Mouse (Mus musculus): Measurements from ENCODE around the gene Tspan5. TPM values are rescaled to one million over a fixed set of nuclear protein-coding genes. Genes with fewer than 3 reads are reported as not detected.

Tspan5 gene
- polyA plus RNA-seq, 1 experiment from 2014 or later = 15.0 TPM

DNA sequence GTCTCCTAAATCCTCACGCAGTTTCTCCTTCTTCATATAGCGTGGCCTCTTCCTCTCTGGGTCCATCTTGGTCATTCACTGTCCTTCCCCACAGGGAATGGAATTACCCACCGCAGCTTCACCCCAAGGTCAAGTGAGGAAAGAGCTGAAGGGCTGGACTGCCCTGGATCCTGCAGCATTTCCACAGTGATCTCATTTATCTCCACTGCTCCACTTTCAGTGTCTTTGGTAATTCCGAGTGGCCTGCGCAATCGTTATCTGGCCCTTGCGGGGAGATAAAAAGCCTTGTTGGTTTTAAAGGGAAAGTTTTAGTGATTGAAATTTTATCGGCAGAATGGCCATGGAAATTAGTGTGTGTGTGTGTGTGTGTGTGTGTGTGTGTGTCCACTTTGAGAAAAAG is 14.4 kb upstream of the Tspan5 start:
- H3K27ac ChIP-seq = no peak overlapping the region
- DNase-seq (ENCODE audit: low spot score) = no peak
- no peaks in the 10 kb centered on the region for H3K36me3 ChIP-seq
- WGBS = 44% methylated on average over 8 of the region's 8 CpGs
- no peaks in the 10 kb centered on the region for H3K9me3 ChIP-seq
- H3K4me1 ChIP-seq = peaks cover 13% of the 10 kb centered on the region
- H3K4me3 ChIP-seq = no peak overlapping the region
- no peaks in the 10 kb centered on the region for H3K27me3 ChIP-seq (ENCODE audit: insufficient read depth, poor library complexity, severe bottlenecking)

DNA sequence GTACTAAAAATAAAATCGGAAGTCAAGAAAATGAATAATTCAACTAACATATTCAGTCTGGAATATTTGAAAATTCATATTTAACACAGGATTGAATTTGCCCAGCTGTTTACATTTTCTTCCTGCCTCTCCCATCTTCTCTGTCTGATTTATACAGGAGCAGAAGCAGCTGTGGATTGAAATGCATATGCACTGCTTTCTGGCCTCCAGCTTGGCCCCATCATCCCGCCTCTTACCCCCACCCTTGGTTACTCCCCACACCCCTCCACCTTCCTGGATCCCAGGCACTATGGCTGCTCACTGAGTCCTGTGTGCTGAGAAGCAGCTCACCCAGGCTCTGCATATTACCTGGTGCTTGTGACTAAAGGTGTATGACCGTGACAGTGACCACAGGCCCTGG is 13.2 kb upstream of the Tspan5 start:
- WGBS = 84% methylated on average over 3 of the region's 3 CpGs
- Histone ChIP-seq H3K27me3 (ENCODE audit: insufficient read depth, poor library complexity, severe bottlenecking) (no peaks in the 10 kb centered on the region), H3K9me3 (no peaks in the 10 kb centered on the region), H3K4me3 (no peak overlapping the region), H3K27ac (no peak overlapping the region), H3K36me3 (no peaks in the 10 kb centered on the region), H3K4me1 (peaks cover 13% of the 10 kb centered on the region)
- no peak for DNase-seq (ENCODE audit: low spot score)

DNA sequence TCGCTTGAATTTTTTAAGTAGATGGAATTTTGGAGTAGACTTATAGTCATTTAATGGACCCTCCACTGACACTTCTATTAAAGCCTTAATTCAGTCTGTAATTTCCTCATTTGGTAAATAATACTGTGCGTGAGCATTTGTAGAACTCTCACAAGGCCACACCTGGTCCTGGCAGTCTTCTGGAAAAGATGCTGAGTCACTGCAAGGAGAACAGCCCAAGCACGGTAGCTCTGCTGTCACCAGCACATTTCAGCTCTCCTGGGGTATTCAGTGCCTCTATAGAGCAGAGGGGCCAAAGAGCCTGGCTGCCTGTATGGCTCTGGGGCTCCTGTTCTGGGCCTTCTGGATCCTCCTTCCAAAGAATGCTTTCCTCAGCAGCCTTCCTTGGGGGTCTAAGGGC is 11.2 kb upstream of the Tspan5 start:
- WGBS = 70% methylated on average over 3 of the region's 3 CpGs
- peaks cover 13% of the 10 kb centered on the region for H3K4me1 ChIP-seq
- H3K4me3 ChIP-seq = no peak overlapping the region
- no peaks in the 10 kb centered on the region for H3K9me3 ChIP-seq
- H3K27me3 ChIP-seq (ENCODE audit: insufficient read depth, poor library complexity, severe bottlenecking) = peaks cover 3% of the 10 kb centered on the region; the same call in 1 of the 2 replicates
- no peak overlapping the region for H3K27ac ChIP-seq
- H3K36me3 ChIP-seq = no peaks in the 10 kb centered on the region
- DNase-seq (ENCODE audit: low spot score) = no peak

DNA sequence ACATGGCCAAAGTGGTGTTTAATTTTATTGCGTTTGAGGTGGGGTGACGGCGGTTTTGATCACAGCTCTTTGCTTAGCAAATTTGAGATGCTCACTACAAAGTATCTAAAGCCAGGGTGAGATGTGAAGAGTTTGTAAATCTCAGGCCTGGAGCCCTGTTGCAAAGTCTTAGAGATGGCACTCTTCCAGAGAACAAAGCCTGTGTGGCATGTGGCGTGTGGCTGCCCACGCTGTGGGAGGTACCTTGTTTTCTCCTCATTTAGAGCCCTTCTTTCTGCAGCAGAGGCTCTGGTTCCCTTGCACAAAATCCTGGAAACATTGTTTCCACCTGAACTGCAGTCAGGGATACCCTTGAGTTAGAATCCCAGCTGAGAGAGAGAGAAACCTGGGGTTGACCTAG is 6.2 kb upstream of the Tspan5 start:
- Histone ChIP-seq H3K9me3 (no peaks in the 10 kb centered on the region), H3K4me3 (no peak overlapping the region), H3K4me1 (no peaks in the 10 kb centered on the region), H3K27ac (no peak overlapping the region), H3K27me3 (ENCODE audit: insufficient read depth, poor library complexity, severe bottlenecking) (peaks cover 13% of the 10 kb centered on the region), H3K36me3 (no peaks in the 10 kb centered on the region)
- no peak for DNase-seq (ENCODE audit: low spot score)
- WGBS = 90% methylated on average over 5 of the region's 5 CpGs

DNA sequence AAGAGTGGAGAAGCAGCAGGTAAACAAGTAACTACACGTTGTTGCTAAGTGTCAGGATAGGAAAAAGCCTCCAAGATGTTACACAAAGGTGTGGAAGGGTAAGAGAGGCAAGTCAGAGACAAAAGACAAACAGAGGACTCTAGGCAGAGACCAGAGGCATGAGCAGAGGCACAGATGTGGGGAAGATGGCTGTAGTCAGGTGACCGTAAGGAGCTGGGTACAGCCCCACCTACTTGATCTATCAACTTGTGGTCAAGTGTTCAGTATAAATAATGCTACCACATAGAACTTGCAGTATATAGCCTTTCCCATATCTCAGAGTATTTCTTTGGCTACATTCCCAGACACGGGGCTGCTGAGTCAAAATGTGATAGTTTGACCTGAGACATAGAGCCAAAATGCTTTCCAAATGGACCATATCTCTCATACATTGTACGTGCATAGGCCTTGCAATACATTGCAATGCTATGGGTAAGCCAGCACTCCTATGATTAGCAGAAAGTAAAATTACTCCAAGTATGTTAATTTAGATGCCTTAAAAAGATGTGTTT is 2.8 kb upstream of the Tspan5 start:
- Histone ChIP-seq H3K9me3 (no peaks in the 10 kb centered on the region), H3K4me1 (peaks cover 13% of the 10 kb centered on the region), H3K27ac (no peak overlapping the region), H3K4me3 (no peak overlapping the region), H3K27me3 (ENCODE audit: insufficient read depth, poor library complexity, severe bottlenecking) (peaks cover 19% of the 10 kb centered on the region), H3K36me3 (no peaks in the 10 kb centered on the region)
- DNase-seq (ENCODE audit: low spot score) = no peak
- WGBS = 78% methylated on average over 4 of the region's 4 CpGs

DNA sequence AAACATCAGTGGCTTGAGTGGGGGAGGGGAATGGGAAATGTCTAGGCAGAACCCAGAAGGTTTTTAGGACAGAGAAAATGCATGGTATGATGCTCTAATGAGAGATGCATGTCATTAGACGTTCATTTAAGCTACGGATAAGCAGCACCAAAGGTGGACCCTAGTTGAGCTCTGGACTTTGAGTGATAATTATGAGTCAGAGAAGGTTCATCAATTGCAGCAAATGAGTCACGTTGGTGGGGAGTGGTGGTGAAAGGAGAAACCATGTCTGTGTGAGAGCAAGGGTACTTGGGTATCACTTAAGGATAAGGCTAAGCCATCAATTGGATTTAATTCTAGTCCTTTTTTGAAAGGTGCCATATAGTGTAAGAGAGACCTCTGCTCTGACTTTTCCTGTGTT is 1.7 kb upstream of the Tspan5 start:
- Histone ChIP-seq H3K9me3 (no peaks in the 10 kb centered on the region), H3K27ac (no peak overlapping the region), H3K27me3 (ENCODE audit: insufficient read depth, poor library complexity, severe bottlenecking) (peaks cover 16% of the 10 kb centered on the region), H3K4me3 (no peak overlapping the region), H3K36me3 (no peaks in the 10 kb centered on the region), H3K4me1 (peaks cover 24% of the 10 kb centered on the region)
- no peak for DNase-seq (ENCODE audit: low spot score)
- WGBS = 81% methylated on average over 3 of the region's 3 CpGs

DNA sequence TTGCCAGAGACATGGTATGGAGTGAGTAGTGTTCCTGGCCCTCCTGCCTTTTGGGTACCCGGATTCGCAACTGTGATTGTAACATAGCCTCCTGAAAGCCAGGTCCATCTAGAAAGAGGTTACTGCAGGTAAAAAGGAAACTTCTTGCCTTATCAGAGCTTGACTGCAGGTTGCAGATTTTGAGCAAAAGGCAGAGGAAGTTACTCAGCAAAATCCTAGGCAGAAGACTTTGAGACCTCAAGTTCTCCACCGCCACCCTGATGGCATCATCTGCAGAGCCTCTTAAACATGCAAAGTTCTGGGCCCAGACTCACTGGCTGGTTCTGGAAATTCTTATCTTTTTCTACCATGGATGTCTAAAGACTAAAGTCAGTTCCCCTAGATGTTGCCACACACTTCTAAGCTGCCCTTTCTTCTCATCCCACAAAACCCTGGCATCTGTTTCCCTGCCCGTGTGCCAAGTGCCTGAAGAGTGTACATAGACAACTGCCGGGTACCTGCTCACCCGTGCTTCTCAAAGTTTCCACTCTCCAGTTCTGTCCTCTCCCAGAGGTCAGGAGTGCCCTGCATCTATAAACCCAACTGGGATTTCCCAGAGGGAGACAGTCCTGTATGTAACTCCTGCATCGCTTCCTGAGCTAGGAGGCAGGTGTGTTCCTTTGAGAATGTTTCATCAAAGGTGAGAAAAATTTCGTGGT is 1.0 kb upstream of the Tspan5 start:
- Histone ChIP-seq H3K36me3 (no peaks in the 10 kb centered on the region), H3K27ac (no peak overlapping the region), H3K9me3 (no peaks in the 10 kb centered on the region), H3K27me3 (ENCODE audit: insufficient read depth, poor library complexity, severe bottlenecking) (peaks cover 16% of the 10 kb centered on the region), H3K4me3 (peak overlapping the region; percentile 79), H3K4me1 (peaks cover 24% of the 10 kb centered on the region)
- WGBS = 67% methylated on average over 8 of the region's 8 CpGs
- no peak for DNase-seq (ENCODE audit: low spot score)

DNA sequence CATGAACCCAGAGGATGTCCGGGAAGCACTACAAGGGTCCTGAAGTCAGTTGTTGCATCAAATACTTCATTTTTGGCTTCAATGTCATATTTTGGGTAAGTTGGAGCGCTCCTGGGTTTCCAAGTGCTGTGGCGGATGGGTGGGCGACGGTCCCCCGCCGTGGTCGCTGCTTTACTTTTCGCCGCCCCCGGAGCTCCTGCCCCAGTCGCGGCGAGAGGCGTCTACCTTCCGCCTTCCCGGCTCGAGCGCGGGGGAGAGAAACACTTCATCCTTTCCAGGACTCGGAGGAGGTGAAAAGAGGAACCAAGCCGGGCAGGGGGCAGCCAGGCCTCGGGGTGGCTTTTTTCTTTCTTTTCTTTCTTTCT is 553 bp downstream of the Tspan5 start:
- Histone ChIP-seq H3K4me3 (peak overlapping the region; percentile 79), H3K9me3 (no peaks in the 10 kb centered on the region), H3K36me3 (no peaks in the 10 kb centered on the region), H3K27ac (peak overlapping the region; percentile 90), H3K4me1 (peaks cover 29% of the 10 kb centered on the region), H3K27me3 (ENCODE audit: insufficient read depth, poor library complexity, severe bottlenecking) (peaks cover 16% of the 10 kb centered on the region)
- DNase-seq (ENCODE audit: low spot score) = no peak
- WGBS = 0% methylated on average over 23 of the region's 23 CpGs

DNA sequence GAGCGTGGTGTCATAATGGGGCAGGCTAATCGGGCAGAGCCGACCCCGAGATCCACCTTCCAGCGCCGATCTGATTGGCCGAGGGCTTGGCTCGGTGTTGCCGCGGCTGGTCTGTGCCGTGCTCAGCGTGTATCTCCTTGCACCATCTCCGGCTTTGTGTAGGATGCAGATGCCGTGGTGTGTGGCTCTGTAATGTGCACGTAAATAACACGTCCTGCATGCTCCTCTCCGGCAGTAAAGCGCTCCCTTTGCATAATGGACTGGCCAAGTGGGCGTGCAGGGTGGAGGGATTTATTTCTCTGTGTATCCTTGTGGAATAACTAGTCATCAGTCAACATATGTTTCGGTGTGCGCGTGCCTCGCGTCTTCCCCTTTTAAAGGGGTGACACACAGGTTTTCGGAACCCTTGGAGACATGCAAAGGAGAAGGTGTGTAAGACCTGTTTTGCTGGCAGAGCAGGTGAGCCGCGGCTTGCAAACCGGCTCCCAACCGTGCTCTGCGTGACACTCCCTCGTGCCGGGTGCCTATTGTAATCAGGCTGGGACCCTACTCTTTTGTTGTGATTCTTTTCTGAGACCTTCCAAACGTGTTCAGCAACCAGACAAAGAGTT is 1.2 kb downstream of the Tspan5 start:
- Histone ChIP-seq H3K27me3 (ENCODE audit: insufficient read depth, poor library complexity, severe bottlenecking) (peaks cover 16% of the 10 kb centered on the region), H3K27ac (peak overlapping the region; percentile 90; the same call in 1 of the 2 replicates), H3K4me3 (peak overlapping the region; percentile 79), H3K36me3 (no peaks in the 10 kb centered on the region), H3K4me1 (peaks cover 29% of the 10 kb centered on the region), H3K9me3 (no peaks in the 10 kb centered on the region)
- peak; percentile 84 for DNase-seq (ENCODE audit: low spot score)
- under 1% methylated on average over 33 of the region's 33 CpGs for WGBS

DNA sequence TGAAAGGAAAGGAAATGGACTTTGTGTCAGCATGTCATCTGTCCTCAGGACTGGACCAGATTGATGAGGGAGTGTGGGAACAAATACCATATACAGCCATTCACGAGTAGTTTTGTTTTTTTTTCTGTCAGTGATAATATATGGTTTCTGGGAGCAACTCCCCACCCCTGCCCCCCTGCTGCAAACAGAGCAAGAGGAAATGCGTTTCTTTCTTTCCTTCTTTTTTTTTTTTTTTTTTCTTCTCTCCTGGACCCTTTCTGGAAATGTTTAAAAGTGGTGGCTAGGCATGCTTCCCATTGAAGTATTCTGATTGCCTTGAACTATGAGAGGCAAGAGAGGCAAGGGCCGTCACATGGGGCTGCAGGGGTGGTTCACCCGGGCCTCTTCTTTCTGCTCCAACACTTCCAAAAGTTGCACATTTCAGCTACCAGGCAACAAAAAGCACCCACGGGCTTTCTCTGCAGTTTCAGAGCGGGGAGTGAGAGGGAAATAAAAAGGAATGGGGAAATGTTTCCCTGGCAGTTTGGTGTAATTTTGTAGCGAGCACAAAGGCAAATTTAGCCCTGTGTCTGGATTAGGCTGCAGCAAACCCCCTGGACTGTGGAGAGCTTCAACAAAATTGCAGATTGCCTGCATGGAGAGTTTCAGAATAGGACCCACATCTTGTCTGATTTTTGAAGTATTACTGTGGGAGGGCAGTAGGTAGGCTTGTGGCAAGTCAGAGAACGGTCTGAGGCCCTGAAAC is 2.2 kb downstream of the Tspan5 start:
- no peaks in the 10 kb centered on the region for H3K9me3 ChIP-seq
- no peak for DNase-seq (ENCODE audit: low spot score)
- peaks cover 29% of the 10 kb centered on the region for H3K4me1 ChIP-seq
- 44% methylated on average over 8 of the region's 8 CpGs for WGBS
- no peak overlapping the region for H3K27ac ChIP-seq
- H3K4me3 ChIP-seq = peak overlapping the region; percentile 79; the same call in 1 of the 2 replicates
- peaks cover 16% of the 10 kb centered on the region for H3K27me3 ChIP-seq (ENCODE audit: insufficient read depth, poor library complexity, severe bottlenecking)
- H3K36me3 ChIP-seq = no peaks in the 10 kb centered on the region

DNA sequence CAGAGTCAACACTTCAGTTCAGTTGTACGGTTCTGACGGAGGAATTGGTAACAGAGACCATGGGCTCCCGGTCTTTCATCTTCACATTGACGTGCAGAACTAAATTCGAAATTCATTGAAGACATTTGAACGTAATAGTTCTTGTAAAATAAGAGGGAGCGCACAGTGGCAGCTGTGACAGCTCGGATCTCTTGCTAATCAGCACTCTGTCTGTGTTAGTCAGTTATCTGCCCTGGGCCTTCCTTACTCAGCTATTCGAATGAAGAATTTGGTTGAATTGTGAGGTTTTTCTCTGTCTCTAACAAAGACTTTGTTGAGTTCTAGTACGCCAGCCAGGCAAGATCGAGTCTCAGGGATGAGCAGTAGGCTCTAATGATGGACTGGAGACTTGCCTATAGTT is 3.1 kb downstream of the Tspan5 start:
- Histone ChIP-seq H3K4me3 (no peak overlapping the region), H3K27me3 (ENCODE audit: insufficient read depth, poor library complexity, severe bottlenecking) (peaks cover 13% of the 10 kb centered on the region), H3K36me3 (no peaks in the 10 kb centered on the region), H3K9me3 (no peaks in the 10 kb centered on the region), H3K27ac (no peak overlapping the region), H3K4me1 (peaks cover 29% of the 10 kb centered on the region)
- DNase-seq (ENCODE audit: low spot score) = no peak
- WGBS = 54% methylated on average over 11 of the region's 11 CpGs

DNA sequence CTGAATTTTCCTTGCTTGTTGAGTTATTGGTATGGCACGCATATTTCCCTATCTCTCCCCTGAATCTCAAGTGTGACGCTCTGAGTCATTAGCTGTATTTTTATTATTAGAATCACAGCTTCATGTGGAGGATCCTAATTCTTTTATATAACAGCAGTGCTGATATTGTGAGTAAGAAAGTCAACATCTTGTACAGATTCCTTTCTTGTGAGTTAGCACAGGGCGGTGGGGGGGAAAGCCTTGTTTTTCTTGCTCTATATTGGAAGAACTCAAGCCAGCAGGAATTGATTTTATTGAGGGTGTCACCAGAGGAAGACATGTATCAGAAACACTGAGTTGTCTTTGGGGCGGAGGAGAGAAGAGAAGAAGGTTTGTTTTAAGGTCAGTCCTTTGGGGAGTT is 3.6 kb downstream of the Tspan5 start:
- no peak for DNase-seq (ENCODE audit: low spot score)
- Histone ChIP-seq H3K9me3 (no peaks in the 10 kb centered on the region), H3K4me1 (peaks cover 29% of the 10 kb centered on the region), H3K4me3 (no peak overlapping the region), H3K36me3 (no peaks in the 10 kb centered on the region), H3K27ac (no peak overlapping the region), H3K27me3 (ENCODE audit: insufficient read depth, poor library complexity, severe bottlenecking) (peaks cover 8% of the 10 kb centered on the region)
- 78% methylated on average over 4 of the region's 4 CpGs for WGBS

DNA sequence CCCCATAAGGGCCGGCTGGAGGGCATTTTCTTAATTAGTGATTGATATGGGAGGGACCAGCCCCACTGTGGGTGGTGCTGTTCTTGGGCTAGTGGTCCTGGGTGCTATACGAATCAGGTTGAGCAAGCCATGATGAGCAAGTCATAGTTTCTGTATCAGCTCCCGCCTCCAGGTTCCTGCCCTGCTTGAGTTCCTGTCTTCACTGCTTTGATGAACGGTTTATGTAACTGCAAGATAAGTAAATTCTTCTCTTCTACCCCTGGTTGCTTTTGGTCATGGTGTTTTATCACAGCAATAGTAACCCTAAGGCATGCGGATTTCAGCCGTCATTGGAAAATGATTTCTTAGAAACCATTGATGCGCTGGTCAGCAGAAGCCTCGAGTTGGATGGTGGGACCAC is 4.6 kb downstream of the Tspan5 start:
- Histone ChIP-seq H3K4me1 (peaks cover 26% of the 10 kb centered on the region), H3K4me3 (no peak overlapping the region), H3K9me3 (no peaks in the 10 kb centered on the region), H3K27ac (no peak overlapping the region), H3K27me3 (ENCODE audit: insufficient read depth, poor library complexity, severe bottlenecking) (no peaks in the 10 kb centered on the region), H3K36me3 (no peaks in the 10 kb centered on the region)
- DNase-seq (ENCODE audit: low spot score) = no peak
- WGBS = 77% methylated on average over 8 of the region's 8 CpGs

Data from heart, embryonic 10.5 days (tissue).